Mouse (Mus musculus): ENCODE data around the gene Nabp1. TPM values are rescaled to one million over a fixed set of nuclear protein-coding genes. Genes with fewer than 3 reads are reported as not detected.

The Nabp1 gene
- polyA plus RNA-seq, 1 experiment: 15.9 TPM

DNA sequence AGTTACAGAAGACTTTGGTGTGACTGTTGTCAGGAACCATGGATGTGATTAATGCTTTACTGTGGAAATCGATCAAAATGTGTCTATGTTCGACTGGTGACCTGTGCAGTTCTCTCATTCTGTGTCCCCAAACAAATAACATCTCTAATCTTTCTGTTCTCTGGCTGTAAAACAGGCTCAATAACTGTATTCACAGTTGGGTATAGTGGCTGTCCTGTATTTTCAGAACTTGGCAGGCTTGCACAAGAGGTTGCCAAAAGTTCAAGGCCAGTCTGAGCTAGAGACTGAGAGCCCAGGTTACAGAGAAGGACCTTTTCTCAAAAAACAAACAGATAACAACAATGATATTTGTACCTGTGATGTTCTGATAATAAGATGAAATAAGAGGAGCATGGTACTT, 34.1 kb upstream of the Nabp1 start:
- no peak for DNase-seq
- 75% methylated on average over 2 of the region's 2 CpGs for WGBS
- Histone ChIP-seq H3K4me3 (replicated peaks; ENCODE audit: extremely low read depth, low read depth, low read length) (no peak overlapping the region), H3K4me1 (ENCODE audit: control insufficient read depth, insufficient read depth, low read length) (peaks cover 16% of the 10 kb centered on the region)
- TF ChIP-seq CTCF (IDR thresholded peaks at IDR 0.05; ENCODE audit: insufficient read depth, low read length) (no peak), POLR2A (IDR thresholded peaks at IDR 0.05; ENCODE audit: borderline replicate concordance, extremely low read depth, low read depth, low read length) (no peak)

DNA sequence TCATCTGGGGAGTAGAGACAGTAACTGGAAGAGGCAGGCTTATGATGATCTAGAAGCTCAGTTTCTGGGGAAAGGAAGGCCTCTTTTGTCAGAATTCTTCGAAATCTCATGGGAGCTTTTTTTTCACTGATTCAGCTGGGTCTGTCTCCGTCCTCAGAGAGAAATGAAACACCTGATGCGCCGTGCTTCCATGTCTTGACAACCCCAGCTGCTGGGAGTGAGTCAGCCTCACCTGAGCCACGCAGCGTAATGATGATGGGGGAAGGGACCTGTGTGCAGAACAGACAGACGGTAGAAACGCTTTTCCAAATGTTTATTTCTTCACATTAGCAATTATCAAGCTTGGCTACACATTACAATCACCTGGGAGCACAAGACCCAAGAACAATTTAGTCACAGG, 31.6 kb upstream of the Nabp1 start:
- H3K4me3 ChIP-seq (replicated peaks; ENCODE audit: extremely low read depth, low read depth, low read length): no peak overlapping the region
- peaks cover 8% of the 10 kb centered on the region for H3K4me1 ChIP-seq (ENCODE audit: control insufficient read depth, insufficient read depth, low read length)
- DNase-seq: no peak
- 71% methylated on average over 8 of the region's 8 CpGs for WGBS
- TF ChIP-seq POLR2A (IDR thresholded peaks at IDR 0.05; ENCODE audit: borderline replicate concordance, extremely low read depth, low read depth, low read length) (no peak), CTCF (IDR thresholded peaks at IDR 0.05; ENCODE audit: insufficient read depth, low read length) (no peak)

- Histone ChIP-seq H3K4me3 (replicated peaks; ENCODE audit: extremely low read depth, low read depth, low read length) (no peak overlapping the region), H3K4me1 (ENCODE audit: control insufficient read depth, insufficient read depth, low read length) (peaks cover 2% of the 10 kb centered on the region)
- 24% methylated on average over 7 of the region's 7 CpGs for WGBS
- no peak for DNase-seq
- TF ChIP-seq POLR2A (IDR thresholded peaks at IDR 0.05; ENCODE audit: borderline replicate concordance, extremely low read depth, low read depth, low read length) (no peak), CTCF (IDR thresholded peaks at IDR 0.05; ENCODE audit: insufficient read depth, low read length) (no peak)
These were observed 30.9 kb upstream of the Nabp1 start for GRCm38 (mm10) chr1:51509083-51509482.

GRCm38 (mm10) chr1:51508543-51508942, 30.3 kb upstream of the Nabp1 start:
- H3K4me1 ChIP-seq (ENCODE audit: control insufficient read depth, insufficient read depth, low read length): peaks cover 2% of the 10 kb centered on the region
- WGBS: 53% methylated on average over 3 of the region's 3 CpGs
- no peak for DNase-seq
- TF ChIP-seq CTCF (IDR thresholded peaks at IDR 0.05; ENCODE audit: insufficient read depth, low read length) (no peak), POLR2A (IDR thresholded peaks at IDR 0.05; ENCODE audit: borderline replicate concordance, extremely low read depth, low read depth, low read length) (no peak)
- H3K4me3 ChIP-seq (replicated peaks; ENCODE audit: extremely low read depth, low read depth, low read length): no peak overlapping the region

DNA sequence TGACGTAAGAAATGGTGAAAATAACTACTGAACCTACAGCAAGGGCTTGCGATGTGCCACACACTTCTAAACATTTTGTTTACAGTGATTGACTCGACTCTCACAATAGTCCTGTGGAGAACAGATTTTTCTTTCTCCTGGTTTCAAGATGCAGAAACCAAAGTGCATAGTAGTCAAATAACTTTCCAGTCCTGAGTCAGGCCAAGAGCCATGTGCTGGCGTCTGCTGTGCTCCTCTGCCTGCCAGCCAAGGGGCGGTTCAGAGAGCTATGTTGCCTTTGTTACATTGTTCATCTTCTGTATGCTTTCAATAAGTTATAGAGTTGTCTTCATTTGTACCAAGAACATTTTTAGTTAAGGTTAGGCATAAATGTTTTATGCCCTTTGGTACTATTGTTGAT, 29.2 kb upstream of the Nabp1 start:
- 76% methylated on average over 5 of the region's 5 CpGs for WGBS

DNA sequence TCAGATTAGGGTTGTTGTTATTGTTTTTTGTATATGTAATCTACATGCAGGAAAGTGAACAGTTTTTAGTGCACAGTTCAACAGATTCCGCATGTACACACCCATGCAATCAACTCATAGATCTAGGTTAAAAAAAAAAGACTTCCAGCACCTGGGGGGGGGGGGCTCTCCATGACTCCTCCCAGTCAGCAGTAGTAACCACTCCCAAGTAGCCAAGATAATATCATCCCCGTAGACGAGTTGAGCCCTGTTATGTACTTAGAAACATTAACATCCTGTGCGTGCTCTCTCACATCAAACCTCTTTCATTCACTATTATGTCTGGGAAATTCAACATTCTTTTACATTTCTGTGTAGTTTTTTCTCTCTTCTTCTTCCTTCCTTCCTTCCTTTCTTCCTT, 28.0 kb upstream of the Nabp1 start:
- WGBS: 54% methylated on average over 4 of the region's 4 CpGs
- H3K4me3 ChIP-seq (replicated peaks; ENCODE audit: extremely low read depth, low read depth, low read length): no peak overlapping the region
- TF ChIP-seq CTCF (IDR thresholded peaks at IDR 0.05; ENCODE audit: insufficient read depth, low read length) (no peak), POLR2A (IDR thresholded peaks at IDR 0.05; ENCODE audit: borderline replicate concordance, extremely low read depth, low read depth, low read length) (no peak)
- peaks cover 2% of the 10 kb centered on the region for H3K4me1 ChIP-seq (ENCODE audit: control insufficient read depth, insufficient read depth, low read length)
- no peak for DNase-seq

More for the DNA sequence above, 29.2 kb upstream of the Nabp1 start:
- DNase-seq: no peak
- TF ChIP-seq POLR2A (IDR thresholded peaks at IDR 0.05; ENCODE audit: borderline replicate concordance, extremely low read depth, low read depth, low read length): no peak
- TF ChIP-seq CTCF (IDR thresholded peaks at IDR 0.05; ENCODE audit: insufficient read depth, low read length): no peak
- peaks cover 2% of the 10 kb centered on the region for H3K4me1 ChIP-seq (ENCODE audit: control insufficient read depth, insufficient read depth, low read length)
- no peak overlapping the region for H3K4me3 ChIP-seq (replicated peaks; ENCODE audit: extremely low read depth, low read depth, low read length)

DNA sequence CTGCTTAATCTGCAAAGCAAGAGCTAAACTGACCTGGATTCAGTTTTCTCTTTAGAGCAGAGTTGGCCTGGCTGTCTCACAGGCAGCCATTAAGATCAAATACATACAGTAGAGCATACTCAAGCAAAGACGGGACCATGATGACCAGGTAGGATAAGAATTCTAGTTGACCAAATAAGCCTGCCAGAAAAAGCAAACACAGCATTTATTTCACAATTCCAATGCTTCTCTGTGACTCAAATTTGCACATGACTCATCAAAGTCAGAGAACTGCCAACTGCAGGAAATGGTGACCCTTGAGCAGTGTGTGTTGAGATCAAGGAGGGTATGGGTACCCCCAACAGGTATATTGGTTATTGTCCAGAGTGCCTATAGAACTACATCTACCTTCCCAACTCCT, 27.4 kb upstream of the Nabp1 start:
- Histone ChIP-seq H3K4me3 (replicated peaks; ENCODE audit: extremely low read depth, low read depth, low read length) (no peak overlapping the region), H3K4me1 (ENCODE audit: control insufficient read depth, insufficient read depth, low read length) (peaks cover 2% of the 10 kb centered on the region)
- TF ChIP-seq POLR2A (IDR thresholded peaks at IDR 0.05; ENCODE audit: borderline replicate concordance, extremely low read depth, low read depth, low read length) (no peak), CTCF (IDR thresholded peaks at IDR 0.05; ENCODE audit: insufficient read depth, low read length) (no peak)
- DNase-seq: no peak
- 49% methylated on average over 1 of the region's 1 CpGs for WGBS

- no peaks in the 10 kb centered on the region; the same call in 1 of the 2 replicates for H3K4me1 ChIP-seq (ENCODE audit: control insufficient read depth, insufficient read depth, low read length)
- no peak for TF ChIP-seq CTCF (IDR thresholded peaks at IDR 0.05; ENCODE audit: insufficient read depth, low read length)
- TF ChIP-seq POLR2A (IDR thresholded peaks at IDR 0.05; ENCODE audit: borderline replicate concordance, extremely low read depth, low read depth, low read length): no peak
- WGBS: 79% methylated on average over 2 of the region's 2 CpGs
- no peak overlapping the region for H3K4me3 ChIP-seq (replicated peaks; ENCODE audit: extremely low read depth, low read depth, low read length)
- DNase-seq: no peak
These were observed 24.8 kb upstream of the Nabp1 start for GRCm38 (mm10) chr1:51503055-51503454.

- no peak for DNase-seq
- no peak for TF ChIP-seq POLR2A (IDR thresholded peaks at IDR 0.05; ENCODE audit: borderline replicate concordance, extremely low read depth, low read depth, low read length)
- no peak for TF ChIP-seq CTCF (IDR thresholded peaks at IDR 0.05; ENCODE audit: insufficient read depth, low read length)
- WGBS: 79% methylated on average over 5 of the region's 5 CpGs
- Histone ChIP-seq H3K4me1 (ENCODE audit: control insufficient read depth, insufficient read depth, low read length) (no peaks in the 10 kb centered on the region; the same call in 1 of the 2 replicates), H3K4me3 (replicated peaks; ENCODE audit: extremely low read depth, low read depth, low read length) (no peak overlapping the region)
These were observed 24.1 kb upstream of the Nabp1 start for GRCm38 (mm10) chr1:51502353-51502752.

DNA sequence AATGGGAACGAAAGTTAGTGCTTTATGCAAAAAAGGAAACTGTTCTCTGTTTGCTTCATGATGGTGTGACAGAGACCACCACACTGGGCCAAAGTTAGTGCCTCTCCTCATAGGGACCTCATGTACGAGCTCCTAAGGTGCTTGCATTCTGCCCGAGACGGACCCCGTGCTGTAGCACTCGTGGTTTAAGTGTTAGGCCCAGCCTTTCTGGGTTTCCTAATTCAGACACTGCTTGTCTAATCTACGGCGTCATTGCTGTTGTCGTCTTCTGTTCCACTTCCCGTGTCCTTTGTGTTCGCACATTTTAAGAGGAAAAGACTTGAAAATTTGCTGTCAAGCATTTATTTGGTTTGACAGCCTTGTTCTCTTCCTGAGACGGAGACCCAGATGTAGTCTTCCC, 23.0 kb upstream of the Nabp1 start:
- 73% methylated on average over 12 of the region's 12 CpGs for WGBS
- H3K4me1 ChIP-seq (ENCODE audit: control insufficient read depth, insufficient read depth, low read length): no peaks in the 10 kb centered on the region; the same call in 1 of the 2 replicates
- H3K4me3 ChIP-seq (replicated peaks; ENCODE audit: extremely low read depth, low read depth, low read length): no peak overlapping the region
- no peak for DNase-seq
- TF ChIP-seq POLR2A (IDR thresholded peaks at IDR 0.05; ENCODE audit: borderline replicate concordance, extremely low read depth, low read depth, low read length) (no peak), CTCF (IDR thresholded peaks at IDR 0.05; ENCODE audit: insufficient read depth, low read length) (no peak)
